Mouse (Mus musculus) kidney, adult 9 months (tissue): ENCODE results near the gene Npr2.

Experiments used
- DNase-seq: peaks from one replicate; pipeline ENCODE4 v3.0.0; 2022

Npr2 gene

DNA sequence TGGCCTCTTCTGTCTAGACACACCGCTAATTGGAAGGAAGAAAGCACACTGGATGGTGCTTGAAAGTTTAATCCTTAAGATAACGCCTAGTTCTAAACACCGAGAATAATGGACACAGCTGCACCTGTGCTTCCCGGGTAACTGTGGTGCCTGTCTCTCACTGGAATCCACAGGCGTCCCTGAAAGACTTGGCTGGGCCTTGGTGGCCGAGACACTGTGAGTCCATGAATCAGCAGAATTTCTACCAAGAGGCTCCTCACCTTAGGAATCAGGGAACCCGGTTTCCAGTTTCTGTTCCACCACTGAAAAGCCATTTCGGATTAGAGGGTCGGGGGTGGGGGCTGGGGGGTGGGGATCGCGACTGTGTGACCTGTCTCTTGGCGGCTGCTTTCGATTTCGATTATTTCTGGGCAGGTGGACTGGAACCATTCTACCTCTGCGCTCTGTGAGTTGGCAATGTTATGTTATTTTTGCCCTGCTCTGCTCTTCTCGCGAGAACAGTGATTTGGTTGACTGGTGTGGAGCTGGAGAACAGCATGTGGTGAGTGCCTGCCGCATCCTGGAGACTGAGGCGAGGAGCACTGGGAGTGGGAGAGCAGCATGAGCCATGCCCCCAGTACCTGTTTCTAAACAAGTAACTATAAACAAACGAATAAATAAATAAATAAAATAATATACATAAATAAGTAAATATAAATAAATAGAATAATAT is 2.5 kb upstream of the Npr2 start:
- no peak for DNase-seq

DNA sequence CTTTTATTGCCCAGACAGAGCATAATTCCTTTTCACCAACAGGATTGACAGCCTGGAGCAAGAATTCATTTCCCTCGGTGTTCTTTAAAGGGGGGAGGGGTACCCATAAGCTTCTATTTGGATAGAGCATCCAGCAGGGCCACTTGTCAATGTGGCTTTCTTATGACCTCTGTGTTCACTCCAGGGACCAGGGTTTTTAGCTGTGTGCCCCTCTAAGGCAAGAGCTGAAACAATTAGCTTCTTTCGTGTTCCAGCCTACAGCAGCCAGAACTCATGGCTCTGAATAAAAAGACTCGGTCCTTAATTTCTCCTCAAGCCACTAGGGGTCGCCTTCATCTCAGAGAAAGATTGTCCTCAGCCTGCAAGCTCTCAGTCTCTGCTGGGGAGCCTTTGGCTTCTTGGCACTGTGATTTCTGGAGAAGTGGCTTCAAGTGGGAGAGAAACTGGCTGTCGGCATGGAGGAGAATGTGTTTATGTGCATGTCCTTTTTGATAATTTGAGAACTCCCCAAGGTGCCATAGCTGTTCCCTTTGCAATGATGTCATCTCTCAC is 1.6 kb upstream of the Npr2 start:
- DNase-seq, result peak; percentile 94

DNA sequence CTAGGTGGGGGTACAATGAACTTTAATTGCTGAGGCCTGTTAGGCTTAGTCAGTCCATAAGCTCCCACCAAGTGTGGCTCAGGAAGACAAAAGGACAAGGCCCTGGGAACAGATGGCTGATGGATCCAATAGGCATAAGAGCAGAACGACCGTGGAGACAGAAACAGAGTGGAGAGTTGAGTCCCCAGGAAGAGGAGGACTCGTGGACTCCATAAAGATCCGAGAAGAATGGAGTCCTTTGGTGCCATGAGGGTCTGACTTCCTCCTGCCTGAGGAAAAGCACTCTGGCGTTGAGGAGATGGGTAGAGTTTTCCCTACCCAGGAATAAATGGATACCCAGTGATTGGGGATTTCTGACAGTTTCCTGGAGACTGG is 1.1 kb upstream of the Npr2 start:
- no peak for DNase-seq

DNA sequence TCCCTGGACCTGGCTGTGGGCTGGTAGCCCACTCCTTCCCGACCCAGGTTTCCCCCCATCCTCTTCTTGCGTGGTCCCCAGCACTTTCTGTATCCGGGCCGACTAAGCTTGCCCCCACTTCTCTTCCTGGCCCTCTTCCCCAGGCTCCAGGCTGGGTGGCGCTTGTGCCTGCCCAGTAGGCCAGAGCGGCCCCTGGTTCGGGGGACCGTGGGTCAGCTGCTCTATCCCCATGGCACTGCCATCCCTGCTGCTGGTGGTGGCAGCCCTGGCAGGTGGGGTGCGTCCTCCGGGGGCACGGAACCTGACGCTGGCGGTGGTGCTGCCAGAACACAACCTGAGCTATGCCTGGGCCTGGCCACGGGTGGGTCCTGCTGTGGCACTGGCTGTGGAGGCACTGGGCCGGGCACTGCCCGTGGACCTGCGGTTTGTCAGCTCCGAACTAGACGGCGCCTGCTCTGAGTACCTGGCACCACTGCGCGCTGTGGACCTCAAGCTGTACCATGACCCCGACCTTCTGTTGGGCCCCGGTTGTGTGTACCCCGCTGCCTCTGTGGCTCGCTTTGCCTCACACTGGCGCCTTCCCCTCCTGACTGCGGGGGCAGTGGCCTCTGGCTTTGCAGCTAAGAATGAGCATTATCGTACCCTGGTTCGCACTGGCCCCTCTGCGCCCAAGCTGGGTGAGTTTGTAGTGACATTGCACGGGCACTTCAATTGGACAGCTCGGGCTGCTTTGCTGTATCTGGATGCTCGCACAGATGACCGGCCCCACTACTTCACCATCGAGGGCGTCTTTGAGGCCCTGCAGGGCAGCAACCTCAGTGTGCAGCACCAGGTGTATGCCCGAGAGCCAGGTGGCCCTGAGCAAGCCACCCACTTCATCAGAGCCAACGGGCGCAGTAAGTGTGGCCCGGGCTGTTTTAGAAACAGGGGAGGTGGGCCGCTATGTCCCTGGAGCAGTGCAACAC is 503 bp downstream of the Npr2 start:
- peak; percentile 33 for DNase-seq

DNA sequence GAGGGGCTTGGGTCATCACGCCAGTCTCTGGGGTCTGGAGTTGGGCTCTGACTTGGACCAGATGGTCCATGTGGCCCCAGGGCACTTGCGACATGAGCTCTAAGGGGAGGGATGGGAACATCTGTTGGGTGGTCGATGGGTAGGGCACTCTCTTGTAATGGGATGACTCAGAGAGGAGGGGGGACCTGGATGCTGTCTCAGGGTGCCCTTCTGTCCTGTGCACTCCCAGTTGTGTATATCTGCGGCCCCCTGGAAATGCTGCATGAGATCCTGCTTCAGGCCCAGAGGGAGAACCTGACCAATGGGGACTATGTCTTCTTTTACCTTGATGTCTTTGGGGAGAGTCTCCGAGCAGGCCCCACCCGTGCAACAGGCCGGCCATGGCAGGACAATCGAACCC is 1.6 kb downstream of the Npr2 start:
- no peak for DNase-seq

DNA sequence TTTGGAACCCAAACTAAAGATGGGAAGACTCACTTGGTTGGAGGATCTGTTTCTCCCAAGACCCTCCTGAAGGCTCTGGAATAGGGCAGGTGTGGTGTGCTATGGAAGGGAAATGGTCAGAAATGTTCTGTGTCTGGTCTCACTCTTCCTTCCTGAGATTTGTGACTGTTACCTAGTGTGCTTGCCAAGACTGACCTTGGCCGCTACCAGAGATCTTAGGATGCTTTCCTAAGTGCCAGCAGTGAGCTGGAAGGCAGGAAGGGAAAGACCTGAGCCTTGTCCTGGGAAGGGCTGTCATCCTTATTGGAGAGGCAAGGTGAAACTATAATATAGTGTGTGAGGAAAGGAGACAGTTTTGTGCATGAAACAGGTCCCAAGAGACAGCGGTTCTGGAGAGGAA is 2.0 kb downstream of the Npr2 start:
- DNase-seq, result no peak

DNA sequence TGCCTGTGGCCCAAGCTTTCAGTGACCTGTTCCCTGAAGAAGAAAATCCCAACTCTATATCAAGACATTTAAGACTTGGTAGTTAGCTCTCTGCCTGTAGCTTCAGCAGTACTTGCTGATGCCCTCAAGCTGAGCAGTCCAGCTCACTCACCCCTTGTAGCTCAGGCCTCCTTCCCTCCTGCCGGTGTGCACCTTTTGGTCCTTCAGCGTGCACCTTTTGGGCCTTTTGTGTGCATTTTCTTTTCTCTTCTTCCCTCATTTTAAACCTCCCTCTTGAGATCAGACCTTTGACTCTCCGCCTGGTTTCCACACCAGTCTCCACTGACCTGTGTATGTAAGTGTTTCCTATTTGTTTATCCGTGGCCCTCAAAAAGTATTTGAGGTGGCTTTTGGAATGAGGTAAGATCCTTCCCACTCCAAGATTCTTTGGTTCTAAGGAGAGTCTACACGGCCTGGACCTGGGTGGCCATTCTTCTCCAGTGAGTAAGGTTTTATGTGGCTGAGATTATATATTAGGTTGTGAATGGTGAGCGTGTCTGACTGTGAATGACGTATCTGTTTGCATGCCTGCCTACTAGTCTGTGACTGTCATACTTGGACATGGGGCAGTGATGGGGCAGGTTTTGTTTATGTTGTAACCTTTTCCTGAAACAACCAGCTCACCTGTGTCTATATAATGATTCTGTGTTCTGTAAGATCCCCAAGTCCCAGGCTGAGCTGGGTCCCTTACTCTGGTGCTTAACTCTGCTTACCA is 3.1 kb downstream of the Npr2 start:
- DNase-seq, result no peak

DNA sequence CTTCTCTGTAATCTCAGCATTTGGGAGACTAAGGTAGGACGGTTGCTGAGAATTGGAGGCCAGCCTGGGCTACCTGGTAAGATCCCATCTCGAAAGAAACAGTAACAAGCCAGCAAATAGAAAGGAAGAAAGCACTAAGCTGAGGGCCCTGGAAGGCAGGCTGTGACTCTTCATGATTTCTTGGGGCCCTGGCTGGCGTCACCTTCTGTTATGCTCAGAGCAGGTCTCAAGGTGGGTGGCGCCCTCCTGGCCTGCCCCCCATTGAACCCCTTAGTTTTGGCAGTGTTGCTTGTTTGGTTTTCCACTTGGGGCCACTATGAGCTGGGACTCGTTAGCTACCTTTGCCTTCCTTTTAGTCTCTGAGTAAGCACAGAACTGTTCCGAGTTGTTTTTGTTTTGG is 5.0 kb downstream of the Npr2 start:
- no peak for DNase-seq

DNA sequence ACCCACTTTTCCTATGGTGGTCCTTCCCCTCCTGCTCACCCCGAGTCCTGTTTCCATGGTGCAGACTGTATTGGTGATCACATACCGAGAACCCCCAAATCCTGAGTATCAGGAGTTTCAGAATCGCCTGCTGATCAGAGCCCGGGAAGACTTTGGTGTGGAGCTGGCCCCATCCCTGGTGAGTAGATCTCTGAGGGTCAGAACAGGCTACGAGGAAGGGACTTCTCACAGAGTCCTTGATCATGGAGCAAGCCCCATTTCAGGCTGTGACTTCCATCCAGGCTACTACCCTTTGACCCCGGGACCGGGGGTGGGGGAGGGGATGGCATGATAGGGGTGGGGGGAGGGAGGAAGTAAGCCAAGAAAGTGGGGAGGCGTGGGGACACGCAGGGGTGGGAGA is 8.3 kb downstream of the Npr2 start:
- DNase-seq, result no peak

DNA sequence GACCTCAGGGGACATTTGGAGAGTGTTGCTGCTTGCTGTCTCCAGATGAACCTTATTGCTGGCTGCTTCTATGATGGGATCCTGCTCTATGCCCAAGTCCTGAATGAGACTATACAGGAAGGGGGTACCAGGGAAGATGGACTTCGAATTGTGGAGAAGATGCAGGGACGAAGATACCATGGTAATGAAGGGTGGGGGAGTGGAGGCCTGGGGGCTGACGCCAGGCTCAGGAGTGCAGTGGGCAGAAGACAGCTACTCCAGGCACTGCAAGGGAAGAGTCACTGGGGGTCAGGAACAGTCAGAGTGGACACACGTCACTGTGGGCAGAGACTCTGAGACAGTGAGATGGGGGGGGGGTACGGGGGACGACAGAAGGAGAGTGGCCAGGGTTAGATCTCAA is 8.8 kb downstream of the Npr2 start:
- DNase-seq, result no peak

DNA sequence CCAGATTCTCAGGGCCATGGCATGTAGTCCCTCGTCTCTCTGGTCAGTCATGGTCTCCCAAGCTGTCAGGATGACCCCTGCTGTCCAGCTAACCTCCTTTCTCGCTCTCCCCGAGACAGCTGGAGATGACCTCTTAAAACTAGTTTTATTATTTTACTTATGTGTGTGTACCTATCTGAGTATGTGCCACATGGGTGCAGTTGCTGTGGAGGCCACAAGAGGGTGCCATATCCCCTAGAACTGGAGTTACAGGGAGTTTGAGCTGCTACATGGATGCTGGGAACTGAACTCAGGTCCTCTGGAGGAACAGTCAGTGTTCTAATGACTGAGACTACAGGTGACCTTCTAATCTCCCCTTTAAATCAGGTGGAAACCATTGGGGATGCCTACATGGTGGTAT is 18.0 kb downstream of the Npr2 start:
- DNase-seq, result no peak

DNA sequence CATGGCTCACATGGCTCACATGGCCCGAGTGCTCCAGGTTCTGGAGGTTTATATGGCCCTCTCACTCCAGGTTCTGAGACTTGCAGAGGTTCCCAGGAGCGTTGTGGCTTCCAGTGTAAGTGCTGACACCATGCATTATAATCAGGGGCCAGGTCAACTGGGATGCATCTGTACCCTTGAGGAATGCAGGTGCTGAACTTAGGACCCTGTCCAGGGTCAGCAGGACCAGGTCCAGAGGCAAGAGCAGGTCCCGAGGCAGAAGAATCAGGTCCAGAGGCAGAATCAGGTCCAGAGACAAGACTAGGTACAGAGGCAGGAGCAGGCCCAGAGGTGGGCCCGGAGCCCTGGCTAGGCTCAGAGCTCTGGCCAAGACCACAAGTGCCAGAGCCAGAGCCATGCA is 21.0 kb downstream of the Npr2 start:
- peak; percentile 84 for DNase-seq

DNA sequence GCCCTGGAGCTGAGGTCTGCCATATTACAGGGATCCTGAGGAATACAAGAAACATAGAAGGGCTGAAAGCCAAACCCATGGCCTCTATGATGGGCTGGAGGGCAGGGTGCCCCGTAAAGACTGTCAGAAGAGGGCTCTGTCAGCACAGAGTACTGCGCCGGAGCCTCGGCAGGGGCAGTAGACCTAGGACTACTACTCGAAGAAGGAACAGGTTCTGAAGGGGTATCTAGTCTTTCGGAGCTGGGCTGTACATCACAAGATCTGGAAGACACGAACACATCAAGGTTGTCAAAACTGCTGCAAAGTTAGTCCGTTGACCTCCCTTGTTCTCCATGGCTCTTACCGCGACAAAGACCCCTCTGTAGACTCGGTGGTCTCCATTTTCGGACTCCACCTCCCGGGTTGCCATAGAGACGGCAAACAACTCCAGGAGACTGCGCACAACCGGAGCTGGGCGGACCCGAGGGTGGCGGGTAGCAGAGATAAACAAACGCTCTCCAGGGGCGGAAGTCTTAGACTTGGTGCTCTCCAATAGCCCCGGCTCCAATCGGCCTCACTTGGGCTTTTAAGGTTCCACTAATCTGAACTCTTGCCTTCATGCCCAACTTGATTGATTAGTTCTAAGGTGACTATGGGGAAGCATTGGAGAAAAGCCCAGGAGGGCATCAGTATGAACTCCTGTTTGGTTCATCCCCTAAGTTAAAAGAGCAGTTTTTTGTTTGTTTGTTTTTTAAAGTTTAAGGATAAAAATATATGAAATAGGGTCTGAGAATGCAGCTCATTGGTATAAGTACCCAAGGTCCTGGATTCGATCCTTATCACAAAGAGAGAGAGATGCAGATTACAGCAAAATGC is 21.7 kb downstream of the Npr2 start, which contains the start of gene Spag8:
Gene Spag8, minus strand, starts transcription at position 434 of the 855 bp plus-strand sequence.
- no peak for DNase-seq

DNA sequence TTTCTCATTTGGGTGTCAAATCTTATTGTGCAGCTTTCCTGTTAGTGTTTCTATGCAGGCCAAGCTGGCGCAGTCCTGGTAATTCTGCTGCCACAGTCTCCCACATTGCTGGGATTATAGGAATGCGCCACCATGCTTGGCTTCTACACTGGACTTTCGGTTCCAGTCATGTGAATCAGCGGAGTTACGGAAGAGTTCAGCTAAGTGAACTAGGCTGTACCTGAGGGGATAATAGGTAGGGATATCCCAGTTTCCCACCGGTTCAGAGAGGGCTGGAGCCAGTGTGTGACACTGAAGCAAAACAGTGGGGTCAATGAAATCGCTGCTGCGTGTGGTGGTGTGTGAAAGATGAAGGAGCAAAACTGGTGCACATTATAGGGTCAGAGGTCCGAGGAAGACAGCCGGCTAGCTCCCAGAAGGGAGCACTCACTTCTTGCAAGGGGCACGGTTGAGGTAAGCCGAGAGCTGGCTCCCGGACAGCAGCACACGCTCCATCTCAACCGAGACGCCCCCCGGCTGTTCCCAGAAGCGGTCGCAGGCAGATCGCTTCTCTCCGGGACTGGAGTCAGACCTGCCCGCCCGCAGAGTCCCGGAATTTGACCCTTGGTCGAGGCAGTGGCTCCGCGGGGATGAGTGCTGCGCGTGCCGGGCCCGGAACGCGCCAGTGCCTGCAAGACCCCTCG is 24.1 kb downstream of the Npr2 start:
- peak; percentile 75 for DNase-seq

DNA sequence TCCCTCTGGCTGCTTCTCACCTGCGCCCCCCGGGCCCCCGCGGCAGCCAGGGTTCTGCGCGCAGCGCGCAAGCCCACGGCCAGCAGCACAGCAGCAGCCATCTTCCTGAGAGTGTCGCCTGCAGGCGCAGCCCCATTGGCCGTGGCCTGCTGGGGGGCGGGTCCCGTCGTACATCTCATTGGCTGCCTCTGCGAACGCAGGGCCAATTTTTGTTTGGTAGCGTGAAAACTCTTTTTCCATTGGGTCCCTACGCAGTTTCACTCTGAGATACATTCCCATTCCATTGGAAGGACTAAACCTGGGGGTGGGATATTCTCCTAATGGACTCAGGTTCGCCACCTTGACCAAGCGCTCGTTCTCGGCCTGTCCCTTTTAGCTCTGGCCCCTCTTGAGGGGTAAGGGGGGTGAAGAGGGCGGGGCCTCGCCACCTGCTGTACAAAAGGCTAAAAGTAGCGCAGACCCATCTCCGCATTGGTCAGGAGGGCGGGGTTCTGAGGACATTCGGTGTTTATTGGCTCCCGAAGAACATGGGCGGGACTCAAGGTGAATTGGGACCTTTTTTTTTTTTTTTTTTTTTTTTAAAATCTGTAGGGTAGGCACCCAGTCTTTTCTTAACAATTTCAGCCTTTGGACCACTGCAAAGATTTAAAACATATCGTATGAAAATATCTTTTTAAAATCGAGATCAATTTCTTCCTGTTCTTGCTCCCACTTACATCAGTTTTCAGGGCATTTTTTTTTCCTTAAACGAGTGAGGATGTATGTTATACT is 24.8 kb downstream of the Npr2 start, which contains the start of gene Hint2:
Gene Hint2, minus strand, starts transcription at position 128 of the 771 bp plus-strand sequence.
- DNase-seq, result peak; percentile 99

DNA sequence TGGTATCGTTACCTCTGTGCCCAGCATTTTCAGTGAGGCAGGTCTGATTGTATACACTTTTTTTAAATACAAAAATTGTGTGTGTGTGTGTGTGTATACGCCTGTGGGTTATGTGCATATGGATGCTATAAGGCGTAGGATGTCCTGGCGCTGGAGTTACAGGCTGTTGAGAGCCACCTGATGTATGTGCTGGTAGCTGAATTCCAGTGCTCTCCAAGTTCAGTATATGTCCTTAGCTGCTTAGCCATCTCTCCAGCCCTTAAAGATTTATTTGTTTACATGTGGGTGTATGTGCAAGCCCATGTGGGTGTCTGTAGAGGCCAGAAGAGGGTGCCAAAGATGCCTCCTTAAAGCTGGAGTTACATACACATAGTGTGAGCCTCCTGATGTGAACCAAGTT is 25.4 kb downstream of the Npr2 start:
- DNase-seq, result no peak

DNA sequence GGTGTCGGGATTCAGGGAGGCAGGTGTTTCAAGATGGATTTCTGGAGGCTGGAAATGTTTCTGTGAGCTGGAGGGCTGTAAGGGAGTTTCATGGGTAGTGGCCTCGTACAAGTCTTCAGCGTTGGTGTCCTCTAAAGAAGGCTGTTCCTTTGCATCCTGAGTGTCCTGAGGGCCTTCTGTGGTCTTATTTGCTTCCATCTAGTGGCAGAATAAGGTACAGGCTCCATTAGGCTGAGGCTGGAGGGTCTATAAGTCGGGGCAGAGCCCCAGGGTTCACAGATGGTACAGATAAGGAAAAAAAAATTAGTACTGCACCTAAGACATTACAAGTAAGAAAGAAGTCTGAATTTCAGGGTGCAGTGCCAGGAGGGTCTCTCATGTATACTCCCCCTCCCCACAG is 34.7 kb downstream of the Npr2 start:
- DNase-seq, result peak; percentile 52

DNA sequence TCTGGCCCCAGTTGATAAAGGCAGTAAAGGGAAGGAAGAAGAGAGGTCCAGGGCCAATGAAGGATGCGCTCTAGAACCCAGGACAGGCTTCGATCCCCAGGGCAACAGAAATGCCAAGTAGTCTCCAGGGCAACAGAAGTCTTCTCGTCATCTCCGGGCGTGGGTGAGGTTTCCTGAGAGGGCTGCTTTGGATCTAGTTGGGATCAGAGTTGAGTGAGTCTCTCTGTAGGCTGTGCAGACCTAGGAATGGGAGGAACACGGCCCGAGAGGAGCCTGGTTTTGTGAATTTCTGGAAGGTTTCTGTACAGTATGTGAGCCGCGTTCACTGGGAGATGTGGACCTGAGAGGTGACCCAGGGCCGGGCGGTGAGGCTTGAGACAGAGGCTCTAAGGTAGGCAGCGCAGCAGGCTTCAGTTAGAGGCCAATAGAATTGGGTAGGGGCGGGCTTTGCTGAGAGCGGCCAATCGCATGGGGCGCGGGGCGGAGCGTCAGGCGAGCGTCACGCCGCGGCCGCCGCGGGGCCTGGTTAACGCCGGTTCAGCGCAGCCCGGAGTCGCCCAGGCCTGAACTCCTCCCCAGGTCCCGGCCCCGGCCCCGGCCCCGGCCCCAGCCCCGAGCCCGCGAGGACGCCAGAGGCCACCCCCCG is 37.2 kb downstream of the Npr2 start, which contains the start of the genes Tmem8b and Fam221b:
Gene Tmem8b, plus strand, starts transcription at position 190 of the 646 bp plus-strand sequence.
Gene Fam221b, minus strand, starts transcription at position 364 of the 646 bp plus-strand sequence.
- DNase-seq, result peak; percentile 92

DNA sequence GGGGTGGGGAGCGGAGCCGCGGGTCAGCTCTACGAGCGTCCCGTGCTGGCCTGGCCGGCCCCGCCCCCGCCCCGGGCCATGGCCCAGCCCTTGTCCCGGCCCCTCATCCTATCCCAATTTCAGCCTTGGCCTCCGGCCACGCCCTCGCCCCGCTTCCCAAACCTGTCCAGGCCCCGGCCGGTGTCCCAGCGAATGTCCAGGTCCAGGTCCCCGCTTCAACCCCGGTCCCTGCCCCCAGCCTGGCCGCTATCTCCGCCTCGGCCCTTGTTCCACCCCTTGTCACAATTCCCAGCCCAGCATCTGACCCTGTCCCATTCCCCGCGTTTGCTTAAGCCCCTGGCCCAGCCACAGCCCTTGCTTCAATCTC is 37.7 kb downstream of the Npr2 start:
- peak; percentile 65 for DNase-seq

DNA sequence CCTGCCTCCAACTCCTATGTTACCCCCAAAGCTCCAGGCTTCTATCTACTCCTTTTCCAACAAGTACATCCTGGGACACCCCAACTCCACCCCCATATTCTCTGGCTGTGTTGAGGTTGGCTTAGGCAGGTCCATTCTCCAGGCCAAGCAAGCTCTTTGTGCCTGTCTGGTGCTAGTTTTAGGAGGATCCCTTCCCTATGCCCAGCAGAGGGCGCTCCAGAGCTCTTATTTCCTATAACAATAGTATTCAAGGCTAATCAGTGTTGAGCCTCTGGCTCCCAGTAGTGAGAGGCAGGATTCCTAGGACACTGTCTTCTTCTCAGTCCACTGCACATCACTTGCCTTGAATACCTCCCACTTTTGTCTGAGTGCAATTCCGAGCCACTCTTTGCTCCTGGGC is 40.3 kb downstream of the Npr2 start:
- DNase-seq, result peak; percentile 95
